Mouse (Mus musculus) lung, postnatal 0 days (tissue): ENCODE data around the gene Lgmn.

Experiments used
- CTCF ChIP-seq: IDR thresholded peaks from 2 replicates; pipeline ENCODE4 v1.5.1; 2016; ENCODE audit warnings: antibody characterized with exemption, mild to moderate bottlenecking
- EP300 ChIP-seq: IDR thresholded peaks from 2 replicates; pipeline ENCODE4 v1.6.1; 2016; ENCODE audit warnings: antibody characterized with exemption, mild to moderate bottlenecking, control low read depth

DNA sequence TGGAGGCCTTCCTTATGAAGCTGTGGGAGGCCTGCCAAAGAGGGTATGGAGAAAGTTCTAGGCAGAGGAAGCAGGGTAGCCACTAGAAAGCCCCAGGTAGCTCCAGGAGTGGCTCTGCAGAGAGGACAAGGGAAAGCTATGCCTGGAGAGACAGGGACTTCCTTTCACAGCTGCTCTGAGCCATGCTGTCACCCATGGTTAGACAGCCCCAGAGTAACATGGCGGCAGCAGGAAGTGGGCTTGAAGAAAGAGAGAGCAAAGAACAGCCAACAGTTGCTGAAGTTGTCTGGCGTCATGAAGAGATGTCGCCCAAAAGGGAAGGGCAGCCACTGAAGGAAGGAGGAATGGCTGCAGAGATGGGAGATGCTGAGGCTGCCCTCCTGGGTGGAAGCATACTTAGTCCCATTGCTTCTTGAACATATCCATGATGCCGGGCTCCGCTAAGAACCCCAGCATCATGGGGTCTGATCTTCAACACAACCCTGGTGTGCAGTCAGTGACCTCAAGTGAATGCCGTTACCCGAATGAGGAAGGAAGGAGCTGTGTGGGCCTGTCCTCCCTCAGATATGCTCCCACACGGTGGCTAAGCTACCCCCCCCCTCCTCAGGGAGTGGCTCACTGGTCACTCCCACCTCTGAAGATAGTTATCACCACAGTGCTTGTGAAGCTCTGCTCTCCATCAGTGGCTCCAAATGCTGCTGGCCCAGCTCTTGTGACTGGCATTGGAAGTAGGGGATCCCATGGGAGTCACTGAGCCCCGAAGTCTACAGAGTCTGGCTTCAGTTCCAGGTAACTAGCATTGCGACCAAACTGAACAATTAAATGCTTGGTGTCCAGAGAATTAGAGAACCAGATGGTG, 85.3 kb downstream of the Lgmn start:
- TF ChIP-seq CTCF (no peak), EP300 (no peak)
